Mouse (Mus musculus) CD4-positive, CD25-positive, alpha-beta regulatory T cell, adult 2 months (primary cell): ENCODE measurements around the gene Fkbp6.

Experiments used
- DNase-seq: peaks from one replicate; pipeline ENCODE4 v3.0.0-alpha.2; 2012; ENCODE audit warnings: low read depth, low spot score

Gene Fkbp6

DNA sequence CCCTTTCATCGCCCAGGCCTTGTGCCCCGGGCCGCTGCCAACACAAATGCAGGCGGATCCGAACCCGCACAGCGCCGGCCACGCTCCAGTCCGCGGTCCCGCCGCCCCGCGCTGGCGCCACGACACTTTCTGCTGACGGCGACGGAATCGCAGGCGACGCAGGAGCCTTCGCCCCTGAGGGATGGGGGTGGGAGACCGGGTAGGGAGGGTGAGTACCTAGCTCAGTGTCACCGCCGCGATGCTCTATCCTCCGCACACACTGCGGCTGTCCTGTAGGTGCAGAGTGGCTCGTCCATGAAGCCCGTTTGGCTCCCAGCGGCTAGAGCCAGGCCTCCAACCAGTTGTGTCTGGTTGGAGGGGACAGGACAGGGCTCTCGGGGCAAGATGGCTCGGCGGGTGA, 73.2 kb downstream of the Fkbp6 start:
- no peak for DNase-seq

DNA sequence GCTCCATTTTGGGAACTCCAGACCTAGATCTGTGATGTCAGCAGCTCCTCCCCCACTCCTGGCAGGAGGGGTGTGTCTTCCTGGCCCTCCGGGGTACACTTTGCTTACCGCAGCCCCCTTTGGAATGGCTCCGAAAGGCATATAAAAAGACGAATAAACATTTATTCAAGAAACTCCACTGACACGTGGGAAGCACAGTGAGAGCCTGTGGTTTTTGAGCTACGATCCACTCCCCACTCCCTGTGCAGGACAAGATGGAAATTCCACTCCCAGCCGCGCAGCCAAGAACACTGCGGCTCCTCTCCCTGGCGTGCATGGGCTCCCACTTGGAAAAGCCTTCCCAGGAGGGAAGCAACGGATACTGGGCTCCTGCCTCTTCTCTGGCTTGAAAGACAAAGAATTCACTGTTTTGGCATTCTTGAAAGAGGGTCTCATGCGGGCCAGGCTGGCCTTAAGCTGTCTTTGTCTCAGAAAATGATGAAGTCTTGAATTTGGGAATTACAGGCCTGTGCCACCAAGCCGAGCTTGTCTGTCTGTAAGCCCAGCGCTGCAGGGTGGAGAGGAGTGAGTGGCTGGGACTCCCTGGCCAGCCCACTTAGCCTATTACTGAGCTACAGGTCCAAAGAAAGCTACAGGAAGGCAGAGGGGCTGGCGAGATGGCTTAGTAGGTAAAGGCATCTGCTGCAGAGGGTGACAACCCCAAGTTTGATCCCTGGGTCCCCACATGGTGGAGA, 75.0 kb downstream of the Fkbp6 start:
- DNase-seq = no peak

DNA sequence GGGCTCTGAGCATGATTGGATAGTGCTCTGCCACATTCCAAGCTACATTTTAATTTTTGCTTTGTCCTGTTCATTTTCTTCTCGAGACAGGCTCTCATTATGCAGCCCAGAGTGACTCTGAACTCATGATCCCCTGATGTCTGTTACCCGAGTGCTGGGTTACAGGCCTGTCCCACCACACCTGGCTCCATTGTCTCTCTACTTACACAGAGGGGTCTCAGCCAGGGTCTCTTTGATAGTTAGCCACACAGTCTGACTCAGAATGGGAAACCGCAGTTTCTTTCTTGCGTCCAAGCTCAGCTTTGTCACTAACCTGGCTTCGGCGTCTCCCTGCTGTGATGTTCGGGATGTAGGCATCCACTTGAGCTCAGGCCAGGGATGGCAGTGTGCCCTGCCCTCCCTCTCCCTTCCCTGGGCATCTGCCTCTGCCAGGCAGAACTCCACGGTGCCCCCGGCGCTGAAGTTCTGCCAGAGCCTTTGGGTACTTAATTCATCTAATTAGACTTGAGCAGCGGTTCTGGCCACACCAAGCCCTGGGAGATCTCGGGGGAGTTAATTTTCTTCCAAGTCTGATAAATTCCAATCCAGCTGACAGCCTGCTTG, 78.2 kb downstream of the Fkbp6 start:
- DNase-seq = no peak

DNA sequence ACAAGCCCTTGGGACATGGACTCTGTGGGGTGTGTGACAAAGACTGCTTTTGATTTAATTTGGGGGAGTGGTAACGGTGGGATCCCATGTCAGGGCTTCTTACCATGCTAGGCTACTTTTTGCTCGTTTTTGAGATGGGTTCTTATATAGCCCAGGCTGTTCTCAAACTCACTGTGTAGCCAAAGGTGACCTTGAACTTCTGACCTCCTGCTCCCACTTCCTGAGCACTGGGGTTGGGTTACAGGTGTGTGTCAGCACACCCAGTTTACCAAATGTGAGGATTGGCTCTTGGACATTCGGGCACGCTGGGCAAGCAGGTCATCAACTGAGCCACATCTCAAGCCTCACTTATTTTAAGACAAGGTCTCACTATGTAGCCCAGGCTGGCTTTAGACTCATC, 79.5 kb downstream of the Fkbp6 start:
- DNase-seq = no peak

DNA sequence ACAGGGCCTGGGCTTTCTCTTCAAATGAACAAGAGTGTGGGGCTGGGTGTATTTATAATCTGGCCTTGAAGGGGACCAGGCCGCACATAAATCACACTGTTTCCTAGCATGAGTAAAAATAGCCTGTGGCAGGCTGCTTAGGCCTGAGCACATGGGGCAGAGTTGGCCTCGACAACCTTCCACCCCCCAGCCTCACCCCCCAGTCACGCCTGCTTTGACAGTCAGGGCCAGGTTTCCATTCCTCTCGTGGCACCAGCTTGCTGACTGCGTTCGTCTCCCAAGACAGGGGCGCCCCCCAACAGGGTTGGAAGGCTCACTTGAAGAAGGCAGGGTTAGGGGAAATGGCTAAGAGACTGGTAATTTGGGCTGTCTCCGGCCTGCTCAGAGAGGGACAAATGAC, 80.4 kb downstream of the Fkbp6 start:
- no peak for DNase-seq

DNA sequence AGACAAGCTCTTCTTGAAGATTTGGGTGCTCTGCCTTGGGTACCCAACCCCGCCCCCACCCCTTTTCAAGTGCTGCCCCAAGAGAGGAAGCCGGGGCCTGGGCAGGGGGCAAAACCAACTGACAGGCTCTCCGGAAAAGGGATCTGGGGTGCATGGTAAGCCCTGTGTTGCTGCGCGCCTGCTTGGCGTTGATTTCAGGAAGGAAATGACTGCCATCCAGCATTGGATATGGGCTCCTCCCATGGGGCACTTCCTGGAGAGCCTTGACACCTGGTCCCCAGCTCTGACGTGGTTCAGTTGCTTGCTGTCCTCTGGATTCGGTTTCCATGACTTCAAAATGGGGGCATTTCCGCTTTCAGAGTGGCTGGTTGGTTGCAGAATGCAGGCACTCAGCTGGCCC, 85.3 kb downstream of the Fkbp6 start:
- DNase-seq = peak; percentile 24

DNA sequence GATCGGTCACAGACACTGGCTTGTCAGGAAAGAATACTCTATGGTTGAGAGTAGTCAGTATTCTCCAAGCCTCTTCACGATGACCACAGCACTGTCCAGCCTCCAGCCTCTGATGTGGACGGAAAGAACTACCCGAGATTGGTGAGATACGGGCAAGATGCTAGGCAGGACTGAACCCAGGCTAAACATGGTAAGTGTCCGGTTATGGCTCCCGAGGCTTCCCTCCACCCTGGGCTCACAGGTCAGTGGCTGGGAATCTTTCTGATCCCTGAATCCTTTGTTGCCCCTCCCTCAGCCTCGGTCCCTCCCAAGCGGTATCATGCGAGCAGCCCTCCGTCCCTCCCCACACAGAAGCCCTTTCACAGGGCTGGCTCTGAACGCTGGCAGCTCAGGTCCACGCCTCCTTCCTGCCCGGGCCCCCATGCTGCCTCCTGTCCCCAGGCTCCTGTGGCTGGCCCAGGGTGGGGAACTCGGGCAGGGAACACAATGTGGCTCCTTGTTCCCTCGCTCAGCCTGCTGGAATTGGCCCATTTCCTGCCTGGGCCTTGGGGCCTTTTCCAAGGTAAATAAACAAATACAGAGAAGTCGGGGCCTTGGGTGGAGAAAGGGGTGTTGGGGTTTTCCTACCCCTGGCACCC, 85.9 kb downstream of the Fkbp6 start:
- peak; percentile 20 for DNase-seq

DNA sequence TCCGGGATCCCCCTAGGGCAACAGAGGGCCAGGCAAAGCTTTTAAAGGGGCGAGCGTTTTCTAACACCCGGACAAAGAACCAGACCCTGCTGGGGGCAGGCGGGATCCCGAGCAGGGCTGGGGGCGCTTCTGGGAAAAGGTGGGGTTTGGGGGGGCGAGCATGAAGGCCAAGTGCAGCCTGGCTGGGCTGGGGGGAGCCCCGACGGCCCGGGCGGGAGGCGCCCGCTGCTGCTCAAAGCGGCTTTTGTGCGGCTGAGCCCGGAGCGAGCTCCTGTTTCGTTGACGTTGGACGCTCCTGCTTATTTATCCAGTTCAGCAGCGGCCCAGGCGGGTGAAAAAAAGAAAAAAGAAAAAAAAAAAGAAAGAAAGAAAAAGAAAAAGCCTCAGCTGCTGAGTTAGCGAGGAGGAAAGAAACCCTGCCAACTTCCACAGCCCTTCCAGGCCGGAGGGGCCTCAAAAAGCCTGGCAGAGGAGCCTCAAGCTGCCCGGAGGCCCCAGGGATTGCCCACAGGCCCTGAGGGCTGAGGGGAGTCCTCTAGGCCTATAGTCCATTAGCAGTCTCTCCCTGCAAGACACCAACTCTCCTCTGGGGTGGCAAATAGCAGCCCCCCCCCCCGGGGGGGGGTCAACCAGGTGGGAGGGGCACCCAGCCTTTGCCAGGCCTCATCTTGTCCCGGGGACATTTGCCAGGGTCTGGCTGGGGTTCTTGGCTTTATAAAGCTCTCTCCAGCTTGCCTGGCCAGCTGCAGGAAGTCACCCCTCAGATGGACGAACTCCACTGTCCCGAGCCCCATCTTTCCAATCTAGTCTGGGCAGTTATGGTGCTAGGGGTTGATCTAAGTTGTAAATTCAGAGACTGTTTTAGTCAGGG, 91.3 kb downstream of the Fkbp6 start:
- DNase-seq = no peak

DNA sequence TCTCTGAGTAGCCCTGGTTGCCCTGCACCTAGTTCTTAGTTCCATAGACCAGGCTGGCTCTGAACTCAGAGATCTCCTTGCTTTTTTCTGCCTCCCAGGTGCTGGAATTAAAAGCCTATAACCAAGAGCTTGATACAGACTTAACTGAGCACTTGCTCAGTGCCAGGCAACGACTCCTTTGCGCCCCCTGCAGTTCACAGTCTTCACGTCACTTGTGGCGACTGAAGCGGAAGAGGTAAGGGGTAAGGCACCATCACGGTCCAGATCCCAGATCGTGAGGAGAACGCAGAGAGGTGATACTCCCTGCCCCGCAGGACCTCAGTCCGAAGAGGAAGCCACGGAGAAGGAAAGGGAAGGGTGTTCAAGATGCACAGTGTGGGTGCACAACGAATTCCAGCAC, 92.3 kb downstream of the Fkbp6 start:
- peak; percentile 24 for DNase-seq

DNA sequence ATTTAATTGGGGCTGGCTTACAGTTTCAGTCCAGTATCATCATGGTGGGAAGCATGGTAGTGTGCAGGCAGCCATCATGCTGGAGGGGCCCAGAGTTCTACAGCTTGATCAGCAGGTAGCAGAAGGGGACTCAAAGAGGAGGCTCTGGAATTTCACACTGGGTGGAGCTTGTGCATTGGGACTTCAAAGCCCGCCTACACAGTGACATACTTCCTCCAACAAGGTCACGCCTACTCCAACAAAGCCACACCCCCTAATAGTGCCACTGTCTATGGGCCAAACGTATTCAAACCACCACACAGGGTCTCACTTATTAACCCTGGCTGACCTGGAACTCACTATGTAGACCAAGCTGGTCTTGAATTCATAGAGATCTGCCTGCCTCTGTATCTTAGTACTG, 93.7 kb downstream of the Fkbp6 start:
- no peak for DNase-seq

DNA sequence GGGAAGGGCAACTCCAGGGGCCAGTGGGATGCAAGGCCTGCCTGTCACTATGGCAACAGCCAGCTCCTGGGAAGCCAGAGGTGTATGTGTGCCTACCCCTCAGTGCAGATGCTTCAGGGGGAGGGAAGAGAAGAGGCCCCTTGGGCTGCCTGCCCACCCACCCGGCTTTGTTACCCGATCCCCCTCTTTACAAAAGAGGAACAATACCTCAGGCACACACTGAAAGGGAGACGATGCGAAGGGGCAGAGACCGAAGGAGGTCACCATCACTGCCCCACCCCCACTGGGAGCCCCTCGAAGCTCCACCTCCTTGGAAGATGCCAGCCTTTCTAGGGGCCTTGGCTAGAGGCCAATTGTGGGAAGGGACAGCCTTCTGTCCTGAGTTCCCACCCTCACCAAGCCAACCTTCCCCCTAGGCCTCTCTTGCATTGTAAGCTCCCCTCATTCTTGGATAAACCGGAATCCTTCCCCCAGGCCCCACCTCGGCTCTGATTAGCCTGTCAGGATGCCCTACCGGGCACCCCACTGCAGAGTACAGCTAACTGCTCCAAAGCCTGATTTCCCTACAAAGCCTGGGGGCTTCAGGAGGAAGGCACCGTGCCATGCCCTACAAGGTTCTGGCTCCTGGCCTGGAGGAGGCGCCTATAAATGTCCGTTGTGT, 96.0 kb downstream of the Fkbp6 start:
- no peak for DNase-seq

DNA sequence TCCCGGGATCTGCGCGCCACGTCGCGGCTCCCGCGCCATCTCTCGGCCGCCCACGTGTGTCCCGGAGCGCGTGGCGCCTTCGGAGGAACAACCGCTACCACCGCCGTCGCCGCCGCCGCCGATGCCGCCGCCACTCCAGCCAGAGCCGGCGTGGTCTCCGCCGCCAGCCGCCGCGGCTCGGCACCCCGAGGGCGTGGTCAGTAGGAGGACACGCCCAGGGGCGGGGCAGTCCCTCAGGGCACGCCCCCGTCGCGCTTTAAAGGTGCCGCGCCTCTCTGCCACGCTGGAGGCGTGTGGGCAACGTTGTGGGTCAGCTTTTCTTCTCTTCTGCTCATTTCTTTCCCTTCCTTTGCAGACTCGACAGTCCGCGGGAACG, 98.8 kb downstream of the Fkbp6 start, which contains the start of gene Fzd9:
Gene Fzd9, minus strand, starts transcription at position 152 of the 376 bp plus-strand sequence.
- peak; percentile 74 for DNase-seq

DNA sequence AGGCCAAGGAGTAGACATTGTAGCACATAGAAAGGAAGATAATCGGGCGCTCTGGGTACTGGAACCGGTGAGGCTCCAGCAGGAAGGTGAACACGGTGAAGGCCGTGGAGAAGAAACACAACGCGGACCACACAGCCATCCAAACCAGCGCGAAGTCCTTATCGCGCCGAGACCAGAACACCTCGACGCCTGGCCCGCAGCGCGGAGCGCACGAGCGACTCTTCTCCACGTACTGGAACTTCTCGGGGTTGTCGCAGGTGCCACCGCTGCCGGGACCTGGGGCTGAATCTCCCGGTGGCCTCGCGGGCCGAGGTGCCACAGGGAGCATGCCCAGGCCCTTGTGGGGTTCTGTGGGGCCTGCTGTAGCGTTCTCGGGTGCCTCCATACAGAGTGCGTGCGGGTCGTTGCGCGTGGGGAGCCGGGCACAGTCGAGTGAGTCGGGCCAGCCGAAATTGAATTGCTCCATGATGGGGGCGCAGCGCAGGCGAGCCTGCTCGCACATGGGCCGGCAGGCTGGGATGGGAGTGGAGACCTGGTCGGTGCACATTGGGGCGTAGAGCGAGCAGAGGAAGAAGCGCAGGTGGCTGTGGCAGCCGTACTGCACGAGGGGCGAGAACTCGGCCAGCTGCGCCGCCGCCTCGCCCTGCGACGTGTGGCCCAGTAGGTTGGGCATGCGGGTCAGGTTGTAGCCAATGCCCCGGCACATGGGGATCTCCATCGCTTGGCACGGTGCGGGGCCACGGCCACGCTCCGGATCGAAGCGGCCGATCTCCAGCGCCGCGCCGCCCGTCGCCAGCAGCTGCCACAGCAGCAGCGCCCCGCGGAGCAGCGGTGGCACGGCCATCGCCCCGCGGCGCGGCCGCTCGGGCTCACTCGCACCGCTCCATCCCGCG, 99.4 kb downstream of the Fkbp6 start:
- DNase-seq = peak; percentile 14

DNA sequence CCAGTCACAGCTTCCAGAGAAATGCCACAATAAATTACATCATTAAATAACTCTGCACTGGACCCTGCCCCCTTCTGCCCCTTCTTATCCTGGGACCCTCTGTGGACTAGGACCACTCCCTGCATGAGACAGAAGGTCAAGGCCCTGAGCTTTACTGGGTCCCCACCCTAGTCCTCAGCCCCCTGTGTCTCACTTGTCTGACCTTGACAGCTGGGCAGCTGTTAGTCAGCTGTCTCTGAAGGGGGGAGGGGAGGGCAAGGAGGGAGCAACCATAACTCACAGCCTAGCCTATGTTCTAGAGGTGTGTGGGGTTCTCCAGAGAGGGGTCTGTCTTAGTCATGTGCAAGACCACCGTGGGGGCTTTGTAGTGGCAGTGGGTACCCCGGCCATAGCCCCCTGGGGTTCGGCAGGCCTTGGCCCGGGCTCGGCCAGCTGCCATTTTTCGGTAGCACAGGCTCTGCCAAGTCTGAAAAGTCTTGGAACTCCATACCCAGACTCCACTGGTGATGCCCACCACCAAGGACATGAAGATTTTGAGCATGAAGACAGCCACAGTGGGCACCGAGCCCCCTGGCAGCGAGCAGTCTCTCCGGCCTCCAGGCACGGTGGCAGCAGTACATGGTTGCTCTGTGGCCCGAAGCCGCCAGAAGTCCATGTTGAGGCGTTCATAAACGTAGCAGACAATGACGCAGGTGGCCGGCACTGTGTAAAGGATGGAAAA, 100.7 kb downstream of the Fkbp6 start:
- DNase-seq = no peak

DNA sequence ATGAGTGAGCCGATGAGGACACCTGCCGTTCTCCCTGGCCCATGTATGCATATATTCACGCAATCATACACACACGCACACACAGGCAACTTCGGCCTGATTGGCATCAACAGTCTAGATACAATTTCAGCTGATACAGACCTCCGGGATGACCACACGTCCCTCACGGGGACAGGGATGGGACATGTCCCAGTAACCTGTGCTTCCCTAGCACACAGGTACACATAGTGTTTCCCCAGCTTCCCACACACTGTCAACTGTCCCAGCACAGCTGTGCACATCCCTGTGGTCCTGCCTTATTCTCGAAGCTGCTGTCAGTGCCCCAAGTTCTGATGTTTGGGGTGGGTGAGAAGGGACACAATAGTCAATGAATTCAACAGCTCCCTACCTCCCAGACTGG, 102.5 kb downstream of the Fkbp6 start:
- no peak for DNase-seq

DNA sequence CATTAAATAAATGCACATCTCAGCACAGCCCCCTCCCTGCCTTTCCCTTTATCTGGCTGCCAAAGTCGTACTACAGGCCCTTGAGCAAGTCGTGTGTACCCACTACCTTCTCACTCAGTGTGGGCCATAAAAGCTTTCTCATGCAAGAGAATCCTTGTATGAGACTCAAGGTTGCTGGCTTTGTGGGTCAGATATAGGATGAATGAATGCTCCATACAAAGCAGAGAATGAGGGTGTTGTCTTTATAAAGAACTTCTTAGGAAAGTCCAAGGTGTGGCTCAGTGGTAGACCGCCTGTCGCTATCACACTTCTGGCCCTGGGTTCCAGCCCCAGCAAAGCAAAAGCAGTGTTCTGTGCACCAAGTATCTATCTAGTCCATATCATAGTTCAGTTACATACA, 103.3 kb downstream of the Fkbp6 start:
- no peak for DNase-seq

DNA sequence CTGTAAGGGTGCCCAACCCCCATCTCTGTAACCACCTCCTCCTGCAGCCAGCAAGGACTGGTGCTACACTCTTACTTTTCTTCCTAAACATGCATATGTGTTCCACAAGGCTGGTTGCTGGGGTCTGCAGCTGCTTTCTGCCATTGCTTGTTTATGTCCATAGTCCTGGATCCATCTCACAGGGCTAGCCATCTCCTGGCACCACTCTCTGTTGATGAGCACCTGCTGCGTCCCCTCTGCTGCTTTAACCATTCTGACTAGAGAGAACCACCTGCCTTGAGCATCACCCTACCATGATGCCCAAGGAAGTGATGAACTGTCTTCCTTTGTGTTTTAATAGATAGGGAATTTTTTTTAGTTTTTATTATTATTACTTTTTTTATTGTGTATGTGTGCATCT, 106.7 kb downstream of the Fkbp6 start:
- no peak for DNase-seq

DNA sequence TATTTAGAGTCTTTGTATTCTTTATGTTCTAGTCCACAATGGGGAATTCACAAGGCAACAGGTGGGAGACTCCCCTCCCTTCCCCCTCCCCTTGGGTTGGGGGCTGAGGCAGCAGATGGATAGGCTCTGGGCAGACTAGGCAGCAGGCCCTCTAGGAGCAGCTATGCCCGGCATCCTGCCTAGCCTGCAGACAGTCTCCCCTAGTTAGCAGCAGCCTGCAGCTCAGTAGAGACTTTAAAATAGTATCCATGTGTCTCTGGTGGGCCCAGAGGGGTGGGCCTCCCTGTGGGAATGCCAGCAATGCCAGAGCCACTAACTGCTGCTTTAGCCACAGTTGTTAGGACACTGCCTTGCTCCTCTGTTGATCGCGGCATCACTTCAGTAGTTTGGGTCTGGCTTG, 107.2 kb downstream of the Fkbp6 start:
- DNase-seq = no peak

DNA sequence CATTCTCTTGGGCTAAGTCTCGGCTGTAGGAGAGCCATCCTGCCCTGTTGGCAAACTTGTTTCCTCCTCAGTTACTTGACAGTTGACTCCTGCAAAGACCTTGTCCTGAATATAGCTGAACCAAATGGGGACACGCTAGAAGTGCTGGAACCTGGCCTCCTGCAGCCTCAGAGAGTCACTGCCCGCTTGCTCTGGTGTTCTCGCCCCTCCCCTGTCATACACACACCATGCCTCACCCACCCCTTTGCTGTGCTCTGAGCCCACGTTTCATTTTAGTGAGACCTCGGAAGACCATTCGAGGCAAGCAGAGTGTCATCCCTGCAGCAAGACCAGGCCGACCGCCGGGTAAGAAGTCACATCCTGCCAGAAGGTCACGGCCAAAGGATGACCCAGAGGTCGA, 107.7 kb downstream of the Fkbp6 start:
- no peak for DNase-seq
